Mouse (Mus musculus): ENCODE data around the gene Syce2. TPM values are rescaled to one million over a fixed set of nuclear protein-coding genes. Genes with fewer than 3 reads are reported as not detected.

Gene Syce2
- total and polyA plus RNA-seq, 3 experiments = 0.33 to 4.3 (median 2.6) TPM

GRCm38 (mm10) chr8:84908421-84909161 lies 36.7 kb downstream of the Syce2 start, which contains the start of gene Dnase2a:
Dnase2a (plus strand) TSS chr8:84908560.
- H3K27me3 ChIP-seq (ENCODE audit: control insufficient read depth, insufficient read depth, low read length) = peaks cover 3% of the 10 kb centered on the region
- H3K9ac ChIP-seq (ENCODE audit: low read depth, low read length) = peak within 1 kb of the TSS; percentile 78
- intact Hi-C loops (cut with DNase I) = no loop called here
- 1% methylated on average over 45 of the region's 45 CpGs for WGBS
- H3K4me1 ChIP-seq (ENCODE audit: control insufficient read depth, insufficient read depth, low read length) = peaks cover 1% of the 10 kb centered on the region; the same call in 1 of the 2 replicates
- no peaks in the 10 kb centered on the region for H3K79me2 ChIP-seq (replicated peaks; ENCODE audit: control insufficient read depth, insufficient read depth, low read length)
- H3K4me3 ChIP-seq = peak within 1 kb of the TSS; percentile 64
- peak; percentile 68; the same call in 1 of the 2 replicates for TF ChIP-seq POLR2A (IDR thresholded peaks at IDR 0.05; ENCODE audit: insufficient read depth, low read depth, low read length)
- TF ChIP-seq CTCF (IDR thresholded peaks at IDR 0.05) = no peak
- TF ChIP-seq EP300 (IDR thresholded peaks at IDR 0.05; ENCODE audit: insufficient read depth, low read depth, low read length) = peak; percentile 23; the same call in 1 of the 2 replicates
- no peaks in the 10 kb centered on the region for H3K36me3 ChIP-seq (ENCODE audit: control insufficient read depth, insufficient read depth, low read length)
- peak; percentile 96 to 99 for DNase-seq
- H3K27ac ChIP-seq = peak within 1 kb of the TSS; percentile 73

GRCm38 (mm10) chr8:84909162-84909767 lies 37.4 kb downstream of the Syce2 start:
- Histone ChIP-seq H3K27me3 (ENCODE audit: control insufficient read depth, insufficient read depth, low read length) (peaks cover 3% of the 10 kb centered on the region), H3K27ac (peak overlapping the region; percentile 73; the same call in 1 of the 2 replicates), H3K4me3 (peak overlapping the region; percentile 64), H3K79me2 (replicated peaks; ENCODE audit: control insufficient read depth, insufficient read depth, low read length) (no peaks in the 10 kb centered on the region), H3K36me3 (ENCODE audit: control insufficient read depth, insufficient read depth, low read length) (no peaks in the 10 kb centered on the region), H3K4me1 (ENCODE audit: control insufficient read depth, insufficient read depth, low read length) (peaks cover 1% of the 10 kb centered on the region; the same call in 1 of the 2 replicates), H3K9ac (ENCODE audit: low read depth, low read length) (peak overlapping the region; percentile 78)
- intact Hi-C loops (cut with DNase I) = no loop called here
- no peak for DNase-seq
- 59% methylated on average over 20 of the region's 20 CpGs for WGBS
- TF ChIP-seq CTCF (IDR thresholded peaks at IDR 0.05) = no peak
- TF ChIP-seq POLR2A (IDR thresholded peaks at IDR 0.05; ENCODE audit: insufficient read depth, low read depth, low read length) = no peak
- TF ChIP-seq EP300 (IDR thresholded peaks at IDR 0.05; ENCODE audit: insufficient read depth, low read depth, low read length) = no peak

- Histone ChIP-seq H3K36me3 (ENCODE audit: control insufficient read depth, insufficient read depth, low read length) (no peaks in the 10 kb centered on the region), H3K27me3 (ENCODE audit: control insufficient read depth, insufficient read depth, low read length) (peaks cover 3% of the 10 kb centered on the region), H3K4me1 (ENCODE audit: control insufficient read depth, insufficient read depth, low read length) (peaks cover 1% of the 10 kb centered on the region; the same call in 1 of the 2 replicates), H3K9ac (ENCODE audit: low read depth, low read length) (no peak overlapping the region), H3K27ac (no peak overlapping the region), H3K79me2 (replicated peaks; ENCODE audit: control insufficient read depth, insufficient read depth, low read length) (no peaks in the 10 kb centered on the region), H3K4me3 (no peak overlapping the region)
- DNase-seq = no peak
- intact Hi-C loops (cut with DNase I) = no loop called here
- TF ChIP-seq EP300 (IDR thresholded peaks at IDR 0.05; ENCODE audit: insufficient read depth, low read depth, low read length) = no peak
- no peak for TF ChIP-seq CTCF (IDR thresholded peaks at IDR 0.05)
- no peak for TF ChIP-seq POLR2A (IDR thresholded peaks at IDR 0.05; ENCODE audit: insufficient read depth, low read depth, low read length)
- 87% methylated on average over 5 of the region's 5 CpGs for WGBS
These were observed 38.0 kb downstream of the Syce2 start for GRCm38 (mm10) chr8:84909949-84910348.

GRCm38 (mm10) chr8:84910551-84910950 lies 38.6 kb downstream of the Syce2 start:
- no peaks in the 10 kb centered on the region for H3K36me3 ChIP-seq (ENCODE audit: control insufficient read depth, insufficient read depth, low read length)
- H3K27me3 ChIP-seq (ENCODE audit: control insufficient read depth, insufficient read depth, low read length) = peaks cover 4% of the 10 kb centered on the region
- no peak overlapping the region for H3K4me3 ChIP-seq
- H3K4me1 ChIP-seq (ENCODE audit: control insufficient read depth, insufficient read depth, low read length) = peaks cover 1% of the 10 kb centered on the region; the same call in 1 of the 2 replicates
- WGBS = 80% methylated on average over 6 of the region's 6 CpGs
- H3K27ac ChIP-seq = no peak overlapping the region
- no peak overlapping the region for H3K9ac ChIP-seq (ENCODE audit: low read depth, low read length)
- TF ChIP-seq EP300 (IDR thresholded peaks at IDR 0.05; ENCODE audit: insufficient read depth, low read depth, low read length) (no peak), POLR2A (IDR thresholded peaks at IDR 0.05; ENCODE audit: insufficient read depth, low read depth, low read length) (no peak), CTCF (IDR thresholded peaks at IDR 0.05) (no peak)
- H3K79me2 ChIP-seq (replicated peaks; ENCODE audit: control insufficient read depth, insufficient read depth, low read length) = no peaks in the 10 kb centered on the region
- intact Hi-C loops (cut with DNase I) = no loop called here
- no peak for DNase-seq

GRCm38 (mm10) chr8:84911854-84912253 lies 39.9 kb downstream of the Syce2 start:
- Histone ChIP-seq H3K27ac (no peak overlapping the region), H3K79me2 (replicated peaks; ENCODE audit: control insufficient read depth, insufficient read depth, low read length) (no peaks in the 10 kb centered on the region), H3K27me3 (ENCODE audit: control insufficient read depth, insufficient read depth, low read length) (peaks cover 4% of the 10 kb centered on the region), H3K4me3 (no peak overlapping the region), H3K4me1 (ENCODE audit: control insufficient read depth, insufficient read depth, low read length) (peaks cover 1% of the 10 kb centered on the region; the same call in 1 of the 2 replicates), H3K36me3 (ENCODE audit: control insufficient read depth, insufficient read depth, low read length) (no peaks in the 10 kb centered on the region), H3K9ac (ENCODE audit: low read depth, low read length) (no peak overlapping the region)
- TF ChIP-seq EP300 (IDR thresholded peaks at IDR 0.05; ENCODE audit: insufficient read depth, low read depth, low read length) (no peak), POLR2A (IDR thresholded peaks at IDR 0.05; ENCODE audit: insufficient read depth, low read depth, low read length) (no peak), CTCF (IDR thresholded peaks at IDR 0.05) (no peak)
- intact Hi-C loops (cut with DNase I) = no loop called here
- no peak for DNase-seq
- 89% methylated on average over 9 of the region's 9 CpGs for WGBS

Data from heart, adult 2 months (tissue).